Mouse (Mus musculus): ENCODE measurements around the gene Il1b. TPM values are rescaled to one million over a fixed set of nuclear protein-coding genes. Genes with fewer than 3 reads are reported as not detected.

Gene Il1b
- polyA plus RNA-seq (2012; rRNA removed; ENCODE audit: low replicate concordance), result 0.11 and 0.88 TPM in 2 replicates

DNA sequence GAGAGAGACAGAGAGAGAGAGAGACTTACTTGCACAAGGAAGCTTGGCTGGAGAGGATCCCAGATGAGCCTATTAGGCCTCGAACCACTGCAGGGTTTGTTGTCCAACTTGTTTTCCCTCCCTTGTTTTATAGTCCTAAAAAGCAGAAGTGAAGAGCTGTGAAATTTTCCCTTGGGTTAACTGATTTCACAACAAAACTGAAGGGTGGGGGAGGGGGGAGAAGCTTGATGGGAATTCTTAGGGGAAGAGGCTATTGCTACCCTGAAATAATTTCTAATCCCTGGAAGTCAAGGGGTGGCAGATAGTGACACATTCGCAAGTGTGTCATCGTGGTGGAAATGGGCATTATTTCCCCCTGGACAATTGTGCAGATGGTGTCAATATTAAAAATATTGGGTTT lies at the start of gene Il1b:
TSS of gene Il1b (minus strand) at position 101 of the 400 bp plus-strand sequence.

Other genes starting within 250 kb of the Il1b start
- 26.5 and 58.9 TPM in 2 replicates for gene Chchd5, start 241.4 kb downstream of the Il1b start, polyA plus RNA-seq (2012; rRNA removed; ENCODE audit: low replicate concordance)
- gene Slc20a1, start 172.4 kb downstream of the Il1b start, polyA plus RNA-seq (2012; rRNA removed; ENCODE audit: low replicate concordance), result 5.7 and 6.9 TPM in 2 replicates
- gene Ckap2l, start 73.9 kb downstream of the Il1b start, polyA plus RNA-seq (2012; rRNA removed; ENCODE audit: low replicate concordance), result 0.55 and 0.68 TPM in 2 replicates
- gene Il1a, start 61.2 kb downstream of the Il1b start, polyA plus RNA-seq (2012; rRNA removed; ENCODE audit: low replicate concordance), result 0.15 TPM in 1 of 2 replicates, not detected in the other
- not detected in 2 replicates for gene F830045P16Rik, start 165.5 kb upstream of the Il1b start, polyA plus RNA-seq (2012; rRNA removed; ENCODE audit: low replicate concordance)
- gene Sirpa, start 221.7 kb upstream of the Il1b start, polyA plus RNA-seq (2012; rRNA removed; ENCODE audit: low replicate concordance), result 10.7 and 13.0 TPM in 2 replicates